Mouse (Mus musculus) bone marrow, adult 2 months (tissue): ENCODE measurements around the gene Srsf2.

Source experiments
- CTCF ChIP-seq: fragments of 200-500 bp; IDR thresholded peaks from 2 replicates; pipeline ENCODE4 v1.5.1; 2011; ENCODE audit warnings: low read length, control low read depth; ENCODE audit not compliant: control insufficient read depth, insufficient read depth
- POLR2A ChIP-seq: fragments of 200-500 bp; IDR thresholded peaks from 2 replicates; pipeline ENCODE4 v1.6.1; 2011; ENCODE audit warnings: low read depth, mild to moderate bottlenecking, control low read depth, low read length, borderline replicate concordance; ENCODE audit not compliant: control insufficient read depth

- no peak for TF ChIP-seq CTCF
- TF ChIP-seq POLR2A, result no peak
Measured at GRCm38 (mm10) chr11:116899247-116899646, 46.4 kb upstream of the Srsf2 start.
